Mouse (Mus musculus): Measurements from ENCODE around the gene Olfr1499. TPM values are rescaled to one million over a fixed set of nuclear protein-coding genes. Genes with fewer than 3 reads are reported as not detected.
"Not testable (repeated sequence)": the region's sequence is repeated elsewhere in the genome, so short reads cannot be mapped to it uniquely, and the experiment has no call there.

Gene Olfr1499
- total and polyA plus RNA-seq, 2 experiments from 2014 or later: not detected

DNA sequence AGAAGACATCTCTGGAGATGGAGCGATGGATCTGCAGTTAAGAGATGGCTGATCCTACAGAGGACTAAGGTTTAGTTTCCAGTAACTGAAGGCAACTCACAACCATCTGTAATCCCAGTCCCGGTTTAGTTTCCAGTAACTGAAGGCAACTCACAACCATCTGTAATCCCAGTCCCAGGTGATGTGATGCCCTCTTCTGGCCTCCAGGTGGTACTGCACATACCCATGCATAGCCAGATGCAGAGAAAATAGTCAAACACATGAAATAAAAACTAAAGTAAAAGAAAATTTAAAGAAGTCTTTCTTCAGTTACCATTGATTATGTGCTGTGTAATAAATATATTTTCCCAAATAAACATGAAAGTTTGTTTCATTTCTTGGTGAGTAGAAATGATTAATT is 6.4 kb downstream of the Olfr1499 start:
- ATAC-seq (no peak), DNase-seq (ENCODE audit: low spot score) (no peak)
- H3K36me3 ChIP-seq (ENCODE audit: insufficient read depth, low read length): no peaks in the 10 kb centered on the region
- H3K4me3 ChIP-seq (ENCODE audit: low read length): no peak overlapping the region
- H3K27ac ChIP-seq: no peak overlapping the region
- no peak overlapping the region for H3K9ac ChIP-seq (replicated peaks; ENCODE audit: low read length)
- TF ChIP-seq CTCF (IDR thresholded peaks at IDR 0.05; ENCODE audit: low read depth): peak; percentile 49
- H3K4me2 ChIP-seq (ENCODE audit: low read depth, low read length): no peak overlapping the region
- no peaks in the 10 kb centered on the region for H3K27me3 ChIP-seq (ENCODE audit: insufficient read depth, low read length)
- H3K4me1 ChIP-seq (ENCODE audit: insufficient read depth, low read length): no peaks in the 10 kb centered on the region
- WGBS: 60% methylated on average over 2 of the region's 2 CpGs
- H3K9me3 ChIP-seq (ENCODE audit: low read length): no peaks in the 10 kb centered on the region

DNA sequence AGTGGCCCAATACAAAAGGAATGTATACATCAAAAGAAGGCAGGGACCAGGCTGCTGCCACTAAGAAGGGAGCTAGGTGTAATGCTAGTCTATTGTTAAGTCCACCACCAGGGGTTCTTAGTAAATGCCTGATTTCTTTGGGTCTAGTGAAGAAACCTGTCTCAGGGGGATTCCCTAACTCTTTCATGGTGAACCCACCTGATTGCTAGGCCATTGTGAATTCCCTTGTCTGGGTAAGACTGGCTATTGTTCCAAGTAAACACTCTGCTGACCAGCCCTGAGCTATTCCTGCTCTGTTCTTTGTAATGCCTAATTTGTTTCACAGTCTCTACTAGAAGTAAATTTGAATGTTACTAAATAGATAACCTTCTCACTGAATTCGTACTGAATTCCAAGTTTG is 13.8 kb downstream of the Olfr1499 start:
- 59% methylated on average over 1 of the region's 1 CpGs for WGBS
- H3K4me3 ChIP-seq (ENCODE audit: low read length); H3K9ac ChIP-seq (replicated peaks; ENCODE audit: low read length); H3K27ac ChIP-seq; DNase-seq (ENCODE audit: low spot score); H3K9me3 ChIP-seq (ENCODE audit: low read length); ATAC-seq; H3K4me1 ChIP-seq (ENCODE audit: insufficient read depth, low read length); H3K27me3 ChIP-seq (ENCODE audit: insufficient read depth, low read length); H3K4me2 ChIP-seq (ENCODE audit: low read depth, low read length); H3K36me3 ChIP-seq (ENCODE audit: insufficient read depth, low read length): not testable (repeated sequence)

DNA sequence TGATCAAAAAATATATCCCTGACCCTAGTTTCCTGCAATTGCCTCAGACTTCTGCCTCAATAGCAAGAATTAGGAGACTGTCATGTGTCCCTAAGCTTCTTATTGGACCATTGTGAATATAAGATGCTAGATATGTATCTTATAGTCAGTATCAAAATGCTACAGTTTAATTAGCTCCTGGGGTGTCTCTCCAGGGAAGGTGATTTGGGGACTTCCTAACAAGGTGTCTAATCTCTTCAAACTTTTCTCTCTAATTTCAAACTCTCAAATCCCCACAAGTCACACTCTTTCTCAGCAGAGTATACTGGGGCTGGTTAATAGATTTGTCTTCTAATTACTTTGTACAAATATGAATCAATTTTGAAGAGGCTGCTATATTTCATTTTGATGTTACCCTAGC is 21.1 kb downstream of the Olfr1499 start, which contains the start of gene Olfr1497:
Gene Olfr1497 (minus strand): TSS at position 101 of the 400 bp plus-strand sequence.
- Histone ChIP-seq H3K4me2 (ENCODE audit: low read depth, low read length) (no peak within 1 kb of the TSS), H3K36me3 (ENCODE audit: insufficient read depth, low read length) (no peaks in the 10 kb centered on the region), H3K9ac (replicated peaks; ENCODE audit: low read length) (no peak within 1 kb of the TSS), H3K27me3 (ENCODE audit: insufficient read depth, low read length) (no peaks in the 10 kb centered on the region), H3K4me3 (ENCODE audit: low read length) (no peak within 1 kb of the TSS), H3K9me3 (ENCODE audit: low read length) (no peaks in the 10 kb centered on the region), H3K27ac (no peak within 1 kb of the TSS), H3K4me1 (ENCODE audit: insufficient read depth, low read length) (no peaks in the 10 kb centered on the region)
- DNase-seq (ENCODE audit: low spot score): no peak
- ATAC-seq: no peak
- no peak for TF ChIP-seq CTCF (IDR thresholded peaks at IDR 0.05; ENCODE audit: low read depth)

DNA sequence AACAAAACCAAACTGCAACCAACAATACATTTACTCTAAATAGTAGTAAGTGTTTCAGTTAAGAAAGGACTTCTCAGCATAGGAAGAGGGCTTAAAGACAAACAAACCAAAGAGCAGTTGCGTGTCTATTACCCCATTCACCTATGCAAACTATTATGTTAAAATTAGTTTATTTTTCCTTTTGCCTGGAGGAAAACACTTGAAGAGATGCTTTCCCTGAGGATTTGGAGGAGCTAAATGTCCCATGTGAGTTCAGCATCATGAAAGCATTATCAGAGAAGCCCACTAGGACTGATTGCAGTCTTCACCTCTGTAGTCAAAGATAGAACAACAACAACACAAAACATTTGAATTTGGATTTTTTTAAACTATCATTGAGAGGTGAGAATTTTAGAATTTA is 41.7 kb downstream of the Olfr1499 start, which contains the start of gene Olfr1496:
Gene Olfr1496 (plus strand): TSS at position 301 of the 400 bp plus-strand sequence.
- H3K4me1 ChIP-seq (ENCODE audit: insufficient read depth, low read length): no peaks in the 10 kb centered on the region
- DNase-seq (ENCODE audit: low spot score) (no peak), ATAC-seq (no peak)
- H3K4me3 ChIP-seq (ENCODE audit: low read length): no peak within 1 kb of the TSS
- H3K9ac ChIP-seq (replicated peaks; ENCODE audit: low read length): no peak within 1 kb of the TSS
- no peaks in the 10 kb centered on the region for H3K9me3 ChIP-seq (ENCODE audit: low read length)
- no peak for TF ChIP-seq CTCF (IDR thresholded peaks at IDR 0.05; ENCODE audit: low read depth)
- H3K36me3 ChIP-seq (ENCODE audit: insufficient read depth, low read length): no peaks in the 10 kb centered on the region
- H3K27me3 ChIP-seq (ENCODE audit: insufficient read depth, low read length): no peaks in the 10 kb centered on the region
- H3K27ac ChIP-seq: no peak within 1 kb of the TSS
- H3K4me2 ChIP-seq (ENCODE audit: low read depth, low read length): no peak within 1 kb of the TSS
- 87% methylated on average over 1 of the region's 1 CpGs for WGBS

DNA sequence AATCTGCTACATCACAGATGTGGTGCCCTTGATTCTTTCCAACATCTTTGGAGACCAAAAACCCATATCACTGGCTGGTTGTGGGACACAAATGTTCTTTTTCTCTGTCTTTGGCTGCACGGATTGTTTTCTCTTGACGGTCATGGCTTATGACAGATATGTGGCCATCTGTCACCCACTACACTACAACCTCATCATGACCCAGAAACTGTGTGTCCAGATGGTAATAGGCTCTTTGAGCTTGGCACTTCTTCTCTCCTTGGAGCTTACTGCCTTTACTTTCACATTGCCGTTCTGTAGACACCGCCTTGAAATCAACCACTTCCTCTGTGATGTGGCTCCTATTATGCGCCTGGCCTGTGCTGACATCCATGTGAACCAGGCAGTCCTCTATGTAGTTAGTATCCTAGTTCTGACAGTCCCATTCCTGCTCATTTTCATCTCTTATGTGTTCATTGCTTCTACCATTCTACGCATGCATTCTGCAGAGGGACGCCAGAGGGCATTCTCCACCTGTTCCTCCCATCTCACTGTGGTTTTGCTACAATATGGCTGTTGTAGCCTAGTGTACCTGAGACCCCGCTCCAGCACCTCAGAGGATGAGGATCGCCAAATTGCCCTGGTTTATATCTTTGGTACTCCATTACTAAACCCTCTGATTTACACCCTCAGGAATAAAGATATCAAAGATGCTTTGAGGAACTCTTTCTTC is 50.5 kb downstream of the Olfr1499 start:
- H3K9me3 ChIP-seq (ENCODE audit: low read length): no peaks in the 10 kb centered on the region
- no peak overlapping the region for H3K4me3 ChIP-seq (ENCODE audit: low read length)
- H3K36me3 ChIP-seq (ENCODE audit: insufficient read depth, low read length): no peaks in the 10 kb centered on the region
- DNase-seq (ENCODE audit: low spot score): no peak
- H3K9ac ChIP-seq (replicated peaks; ENCODE audit: low read length): no peak overlapping the region
- no peak for TF ChIP-seq CTCF (IDR thresholded peaks at IDR 0.05; ENCODE audit: low read depth)
- no peaks in the 10 kb centered on the region for H3K27me3 ChIP-seq (ENCODE audit: insufficient read depth, low read length)
- no peak overlapping the region for H3K27ac ChIP-seq
- H3K4me1 ChIP-seq (ENCODE audit: insufficient read depth, low read length): no peaks in the 10 kb centered on the region
- H3K4me2 ChIP-seq (ENCODE audit: low read depth, low read length): no peak overlapping the region
- ATAC-seq: no peak
- 91% methylated on average over 9 of the region's 9 CpGs for WGBS

DNA sequence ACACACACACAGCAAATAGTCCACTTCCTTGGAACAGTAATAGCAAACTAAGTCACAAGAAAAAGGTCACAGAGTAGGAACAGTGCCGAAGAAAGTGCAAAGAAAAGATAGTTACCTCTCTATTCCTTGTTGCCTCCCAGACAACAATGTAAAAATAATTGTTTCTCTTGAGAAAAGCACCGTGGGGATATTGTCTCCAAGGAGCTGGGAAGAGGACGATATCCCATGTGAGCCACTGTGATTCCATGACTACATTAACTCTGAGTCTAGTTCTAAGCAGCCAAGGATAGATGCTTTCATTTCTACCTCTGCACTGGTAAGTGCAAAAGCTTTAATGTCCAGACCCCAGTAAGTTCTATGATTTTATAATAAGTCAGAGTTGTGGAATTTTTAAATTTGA is 54.9 kb downstream of the Olfr1499 start, which contains the start of gene Olfr1495:
Gene Olfr1495 (plus strand): TSS at position 301 of the 400 bp plus-strand sequence.
- ATAC-seq (no peak), DNase-seq (ENCODE audit: low spot score) (no peak)
- Histone ChIP-seq H3K27me3 (ENCODE audit: insufficient read depth, low read length) (no peaks in the 10 kb centered on the region), H3K9me3 (ENCODE audit: low read length) (no peaks in the 10 kb centered on the region), H3K36me3 (ENCODE audit: insufficient read depth, low read length) (no peaks in the 10 kb centered on the region), H3K4me3 (ENCODE audit: low read length) (no peak within 1 kb of the TSS), H3K4me2 (ENCODE audit: low read depth, low read length) (no peak within 1 kb of the TSS), H3K9ac (replicated peaks; ENCODE audit: low read length) (no peak within 1 kb of the TSS), H3K4me1 (ENCODE audit: insufficient read depth, low read length) (no peaks in the 10 kb centered on the region), H3K27ac (no peak within 1 kb of the TSS)
- 81% methylated on average over 3 of the region's 3 CpGs for WGBS
- no peak for TF ChIP-seq CTCF (IDR thresholded peaks at IDR 0.05; ENCODE audit: low read depth)

Other genes with a start within 250 kb of the Olfr1499 start
- gene Olfr1484, start 235.9 kb downstream of the Olfr1499 start, total RNA-seq (2014; rRNA removed): not detected in 2 replicates
- not detected in 2 replicates for gene Olfr1484, start 235.9 kb downstream of the Olfr1499 start, polyA plus RNA-seq (2015; fragmentation: Nextera tagmentation; extraction: Ambion mirVana)
- not detected in 2 replicates for gene Olfr1487, start 202.1 kb downstream of the Olfr1499 start, total RNA-seq (2014; rRNA removed)
- gene Olfr1487, start 202.1 kb downstream of the Olfr1499 start, polyA plus RNA-seq (2015; fragmentation: Nextera tagmentation; extraction: Ambion mirVana): not detected in 2 replicates
- gene Olfr1489, start 187.8 kb downstream of the Olfr1499 start, total RNA-seq (2014; rRNA removed): not detected in 2 replicates
- gene Olfr1489, start 187.8 kb downstream of the Olfr1499 start, polyA plus RNA-seq (2015; fragmentation: Nextera tagmentation; extraction: Ambion mirVana): not detected in 2 replicates
- not detected in 2 replicates for gene Olfr1490, start 168.4 kb downstream of the Olfr1499 start, total RNA-seq (2014; rRNA removed)
- not detected in 2 replicates for gene Olfr1490, start 168.4 kb downstream of the Olfr1499 start, polyA plus RNA-seq (2015; fragmentation: Nextera tagmentation; extraction: Ambion mirVana)
- not detected in 2 replicates for gene Olfr1491, start 122.2 kb downstream of the Olfr1499 start, total RNA-seq (2014; rRNA removed)
- not detected in 2 replicates for gene Olfr1491, start 122.2 kb downstream of the Olfr1499 start, polyA plus RNA-seq (2015; fragmentation: Nextera tagmentation; extraction: Ambion mirVana)
- gene Olfr1493-ps1, start 96.2 kb downstream of the Olfr1499 start, total RNA-seq (2014; rRNA removed): not detected in 2 replicates
- not detected in 2 replicates for gene Olfr1493-ps1, start 96.2 kb downstream of the Olfr1499 start, polyA plus RNA-seq (2015; fragmentation: Nextera tagmentation; extraction: Ambion mirVana)
- gene Olfr1494, start 79.7 kb downstream of the Olfr1499 start, total RNA-seq (2014; rRNA removed): not detected in 2 replicates
- gene Olfr1494, start 79.7 kb downstream of the Olfr1499 start, polyA plus RNA-seq (2015; fragmentation: Nextera tagmentation; extraction: Ambion mirVana): not detected in 2 replicates
- gene Olfr1495, start 54.8 kb downstream of the Olfr1499 start, total RNA-seq (2014; rRNA removed): not detected in 2 replicates
- gene Olfr1495, start 54.8 kb downstream of the Olfr1499 start, polyA plus RNA-seq (2015; fragmentation: Nextera tagmentation; extraction: Ambion mirVana): not detected in 2 replicates
- gene Olfr1496, start 41.6 kb downstream of the Olfr1499 start, total RNA-seq (2014; rRNA removed): not detected in 2 replicates
- gene Olfr1496, start 41.6 kb downstream of the Olfr1499 start, polyA plus RNA-seq (2015; fragmentation: Nextera tagmentation; extraction: Ambion mirVana): not detected in 2 replicates
- gene Olfr1497, start 21.2 kb downstream of the Olfr1499 start, total RNA-seq (2014; rRNA removed): not detected in 2 replicates
- gene Olfr1497, start 21.2 kb downstream of the Olfr1499 start, polyA plus RNA-seq (2015; fragmentation: Nextera tagmentation; extraction: Ambion mirVana): not detected in 2 replicates
- not detected in 2 replicates for gene Olfr1500, start 11.0 kb upstream of the Olfr1499 start, total RNA-seq (2014; rRNA removed)
- gene Olfr1500, start 11.0 kb upstream of the Olfr1499 start, polyA plus RNA-seq (2015; fragmentation: Nextera tagmentation; extraction: Ambion mirVana): not detected in 2 replicates
- not detected in 2 replicates for gene Olfr1501, start 31.2 kb upstream of the Olfr1499 start, total RNA-seq (2014; rRNA removed)
- gene Olfr1501, start 31.2 kb upstream of the Olfr1499 start, polyA plus RNA-seq (2015; fragmentation: Nextera tagmentation; extraction: Ambion mirVana): not detected in 2 replicates
- gene Olfr1502, start 42.3 kb upstream of the Olfr1499 start, total RNA-seq (2014; rRNA removed): not detected in 2 replicates
- gene Olfr1502, start 42.3 kb upstream of the Olfr1499 start, polyA plus RNA-seq (2015; fragmentation: Nextera tagmentation; extraction: Ambion mirVana): not detected in 2 replicates
- not detected in 2 replicates for gene Olfr1504, start 78.5 kb upstream of the Olfr1499 start, total RNA-seq (2014; rRNA removed)
- gene Olfr1504, start 78.5 kb upstream of the Olfr1499 start, polyA plus RNA-seq (2015; fragmentation: Nextera tagmentation; extraction: Ambion mirVana): not detected in 2 replicates
- not detected in 2 replicates for gene Olfr1505, start 94.1 kb upstream of the Olfr1499 start, total RNA-seq (2014; rRNA removed)
- gene Olfr1505, start 94.1 kb upstream of the Olfr1499 start, polyA plus RNA-seq (2015; fragmentation: Nextera tagmentation; extraction: Ambion mirVana): not detected in 2 replicates

Measured in hindbrain, postnatal 0 days (tissue).